Mouse (Mus musculus): ENCODE results near the gene Stmnd1. TPM values are rescaled to one million over a fixed set of nuclear protein-coding genes. Genes with fewer than 3 reads are reported as not detected.

Gene Stmnd1
- polyA plus RNA-seq (2012; rRNA removed; ENCODE audit: low replicate concordance) = not detected in 2 replicates

GRCm38 (mm10) chr13:46273453-46274110, at the start of gene Stmnd1:
Stmnd1 (plus strand) TSS chr13:46273721.

Other genes starting within 250 kb of the Stmnd1 start
- 26.4 and 92.8 TPM in 2 replicates for gene Rbm24, start 144.7 kb downstream of the Stmnd1 start, polyA plus RNA-seq (2012; rRNA removed; ENCODE audit: low replicate concordance)
- 3.8 and 14.0 TPM in 2 replicates for gene Cap2, start 228.1 kb downstream of the Stmnd1 start, polyA plus RNA-seq (2012; rRNA removed; ENCODE audit: low replicate concordance)